Mouse (Mus musculus): ENCODE data around the gene Cacna1e.

The Cacna1e gene

GRCm38 (mm10) chr1:154391979-154392378 is 492.3 kb downstream of the Cacna1e start:
- DNase-seq (ENCODE audit: low spot score) = no peak

All from embryo, embryonic 10 days (tissue).